Mouse (Mus musculus) kidney, postnatal 0 days (tissue): ENCODE measurements around the gene Srf. TPM values are rescaled to one million over a fixed set of nuclear protein-coding genes. Genes with fewer than 3 reads are reported as not detected.

ENCODE experiments used
- ATAC-seq: fragments of 200-750 bp; cut with Nextera tagmentation; replicated peaks from 2 replicates; pipeline ENCODE4 v1.8.0; 2017; ENCODE audit warnings: low read depth, moderate number of reproducible peaks, moderate TSS enrichment, moderate library complexity; ENCODE audit not compliant: low FRiP score
- DNase-seq: peaks from one replicate; pipeline ENCODE4 v3.0.0-alpha.2; 2016; ENCODE audit warnings: low spot score
- H3K27ac ChIP-seq: fragments of 300-500 bp; sonication (generic); 2 replicates; pipeline ENCODE4 v1.5.1; 2014; ENCODE audit warnings: mild to moderate bottlenecking
- H3K27me3 ChIP-seq: fragments of 300-500 bp; sonication (generic); 2 replicates; pipeline ENCODE4 v1.6.1; 2014; ENCODE audit warnings: low read length, mixed read lengths; ENCODE audit not compliant: insufficient read depth
- H3K36me3 ChIP-seq: fragments of 300-500 bp; sonication (generic); 2 replicates; pipeline ENCODE4 v1.6.1; 2014; ENCODE audit warnings: low read length, mixed read lengths; ENCODE audit not compliant: insufficient read depth
- H3K4me1 ChIP-seq: fragments of 300-500 bp; sonication (generic); replicated peaks from 2 replicates; pipeline ENCODE4 v1.6.1; 2014; ENCODE audit warnings: antibody characterized with exemption, low read length, mixed read lengths; ENCODE audit not compliant: insufficient read depth
- H3K4me2 ChIP-seq: fragments of 300-500 bp; sonication (generic); 2 replicates; pipeline ENCODE4 v1.6.1; 2014; ENCODE audit warnings: mild to moderate bottlenecking, low read length, moderate library complexity, mixed read lengths
- H3K4me3 ChIP-seq: fragments of 300-500 bp; sonication (generic); replicated peaks from 2 replicates; pipeline ENCODE4 v1.5.1; 2014; ENCODE audit warnings: low read depth, low read length
- H3K9ac ChIP-seq: fragments of 300-500 bp; sonication (generic); 2 replicates; pipeline ENCODE4 v1.6.1; 2014; ENCODE audit warnings: low read depth, low read length
- H3K9me3 ChIP-seq: fragments of 300-500 bp; sonication (generic); replicated peaks from 2 replicates; pipeline ENCODE4 v1.6.1; 2016; ENCODE audit warnings: low read length, inconsistent platforms, mixed read lengths
- CTCF ChIP-seq: IDR thresholded peaks from 2 replicates; pipeline ENCODE4 v1.5.1; 2016; ENCODE audit warnings: antibody characterized with exemption, low read depth, mild to moderate bottlenecking, moderate library complexity
- WGBS: fragments of 180-500 bp; shearing (Covaris S2); extraction: QIAGEN DNeasy Blood & Tissue Kit; methylation state at CpG from one replicate; pipeline ENCODE4 v1.1.7; 2014; 5-methylcytosine and 5-hydroxymethylcytosine counted together
- polyA plus RNA-seq: library from polyadenylated mRNA; unstranded; fragments of >200 nt; fragmentation: Nextera tagmentation; extraction: Ambion mirVana; gene quantifications from 2 replicates; pipeline ENCODE4 v1.2.1, GENCODE M21; 2015

The Srf gene
- polyA plus RNA-seq, 1 experiment from 2014 or later = 6.0 TPM

DNA sequence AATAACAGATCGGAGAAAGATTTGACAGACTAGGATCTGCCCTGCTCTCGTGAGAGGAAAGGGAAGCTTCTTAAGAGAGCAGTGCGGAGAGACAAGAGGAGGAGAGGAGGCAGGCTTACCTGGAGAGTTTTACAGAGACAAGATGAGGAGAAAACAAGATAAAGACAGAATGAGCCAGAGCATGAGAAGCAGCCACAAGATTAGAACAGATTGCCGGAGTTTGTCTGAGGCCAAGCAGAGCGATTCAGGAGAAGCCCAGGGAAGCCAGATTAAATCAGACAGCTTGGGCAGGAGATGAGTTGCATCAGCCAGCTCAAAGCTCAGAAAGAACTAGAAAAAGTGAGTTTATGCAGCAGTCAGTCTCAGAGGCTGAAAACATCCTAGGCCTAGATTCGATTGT, 32.9 kb upstream of the Srf start:
- Histone ChIP-seq H3K4me3 (no peak overlapping the region), H3K9ac (no peak overlapping the region), H3K4me1 (no peaks in the 10 kb centered on the region), H3K36me3 (peaks cover 36% of the 10 kb centered on the region), H3K27me3 (no peaks in the 10 kb centered on the region), H3K4me2 (no peak overlapping the region), H3K27ac (no peak overlapping the region), H3K9me3 (no peaks in the 10 kb centered on the region)
- DNase-seq (no peak), ATAC-seq (no peak)
- TF ChIP-seq CTCF = no peak
- 96% methylated on average over 6 of the region's 6 CpGs for WGBS

DNA sequence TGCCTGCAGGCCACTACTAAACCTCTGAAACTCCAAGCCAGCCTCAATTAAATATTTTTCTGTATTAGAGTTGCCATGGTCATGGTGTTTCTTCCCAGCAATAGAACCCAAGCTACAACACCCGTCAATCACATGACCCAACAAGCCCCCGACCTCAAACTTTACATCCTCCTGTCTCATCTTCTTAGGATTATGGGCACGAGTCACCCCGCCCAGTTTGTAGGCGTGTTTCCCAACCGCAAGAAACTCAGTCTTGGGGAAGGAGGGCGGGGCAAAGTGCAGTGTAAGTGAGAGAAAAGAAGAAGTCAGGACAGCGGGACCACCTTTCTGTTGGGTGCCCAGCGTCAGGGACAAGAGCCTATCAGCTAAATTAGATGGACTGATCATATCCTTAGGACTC, 32.2 kb upstream of the Srf start:
- Histone ChIP-seq H3K4me2 (no peak overlapping the region), H3K36me3 (peaks cover 36% of the 10 kb centered on the region), H3K4me1 (no peaks in the 10 kb centered on the region), H3K9me3 (no peaks in the 10 kb centered on the region), H3K9ac (no peak overlapping the region), H3K27me3 (no peaks in the 10 kb centered on the region), H3K27ac (no peak overlapping the region), H3K4me3 (no peak overlapping the region)
- 85% methylated on average over 9 of the region's 9 CpGs for WGBS
- DNase-seq (no peak), ATAC-seq (no peak)
- TF ChIP-seq CTCF = no peak

DNA sequence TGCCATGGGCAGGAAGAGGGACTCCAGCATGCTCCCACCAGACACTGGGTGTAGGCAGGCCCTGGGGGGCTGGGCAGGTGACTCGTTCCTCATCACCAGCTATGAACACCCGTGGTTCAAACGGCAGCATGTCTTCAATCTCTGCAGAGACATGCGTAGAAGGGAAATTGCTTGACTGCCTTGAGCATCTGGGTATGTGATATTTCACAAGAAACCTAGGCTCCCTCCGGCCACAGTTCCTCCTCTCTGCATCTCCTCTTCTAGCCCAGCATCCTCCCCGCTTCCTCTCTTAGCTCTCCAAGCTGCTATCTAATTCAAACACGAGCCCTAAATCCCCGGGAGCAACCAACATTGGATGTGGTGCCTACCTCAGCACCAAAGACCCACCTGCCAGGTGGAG, 30.4 kb upstream of the Srf start:
- Histone ChIP-seq H3K4me2 (no peak overlapping the region), H3K4me3 (no peak overlapping the region), H3K36me3 (peaks cover 49% of the 10 kb centered on the region), H3K4me1 (no peaks in the 10 kb centered on the region), H3K9me3 (no peaks in the 10 kb centered on the region), H3K27me3 (no peaks in the 10 kb centered on the region), H3K9ac (no peak overlapping the region), H3K27ac (no peak overlapping the region)
- ATAC-seq (no peak), DNase-seq (no peak)
- WGBS = 85% methylated on average over 8 of the region's 8 CpGs
- no peak for TF ChIP-seq CTCF

DNA sequence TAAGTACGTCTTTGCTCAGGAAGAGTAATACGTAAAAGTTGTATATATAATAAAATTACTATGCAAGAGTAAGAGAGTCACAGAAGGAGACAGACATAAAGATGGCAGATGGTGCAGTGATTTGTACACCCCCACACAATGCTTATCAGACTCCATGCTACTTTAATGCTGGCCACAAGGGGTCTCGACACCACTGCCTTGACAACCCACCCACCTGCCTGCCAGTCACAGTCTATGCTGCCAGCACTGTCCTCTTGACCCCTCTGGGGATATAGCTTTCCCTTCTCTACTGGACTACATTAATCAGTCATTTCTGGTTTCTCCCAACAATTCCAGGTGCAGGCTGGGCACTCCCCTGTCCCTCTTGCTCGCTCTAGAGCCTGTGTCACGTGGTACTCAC, 22.7 kb upstream of the Srf start:
- H3K9me3 ChIP-seq = no peaks in the 10 kb centered on the region
- ATAC-seq = peak; percentile 70; the same call in 1 of the 2 replicates

DNA sequence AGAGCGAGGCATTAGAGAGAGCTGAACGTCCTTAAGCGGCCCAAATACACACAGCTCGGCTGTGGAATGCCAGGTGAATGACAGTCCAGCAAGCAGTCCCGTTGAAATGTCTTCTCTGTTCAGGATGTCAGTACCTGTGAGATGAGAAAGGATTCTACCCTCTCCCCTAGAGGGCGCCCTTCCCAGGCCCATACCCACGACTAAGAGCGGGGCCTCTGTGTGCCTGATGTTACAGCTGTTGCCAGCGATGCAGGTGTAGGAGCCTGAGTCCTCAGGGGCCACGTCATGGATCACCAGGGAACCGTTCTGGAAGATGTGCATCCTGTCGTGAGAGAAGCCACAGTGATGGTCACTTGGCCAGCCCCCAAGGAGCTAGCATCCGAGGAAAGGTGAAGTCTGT, 20.1 kb upstream of the Srf start:
- ATAC-seq (no peak), DNase-seq (no peak)
- no peak overlapping the region for H3K4me2 ChIP-seq
- H3K27me3 ChIP-seq = no peaks in the 10 kb centered on the region
- no peak overlapping the region for H3K27ac ChIP-seq
- 84% methylated on average over 13 of the region's 13 CpGs for WGBS
- H3K36me3 ChIP-seq = peaks cover 69% of the 10 kb centered on the region
- TF ChIP-seq CTCF = peak; percentile 60
- no peaks in the 10 kb centered on the region for H3K9me3 ChIP-seq
- no peak overlapping the region for H3K4me3 ChIP-seq
- H3K4me1 ChIP-seq = no peaks in the 10 kb centered on the region; the same call in 1 of the 2 replicates
- no peak overlapping the region for H3K9ac ChIP-seq

More for the DNA sequence above, 22.7 kb upstream of the Srf start:
- peaks cover 67% of the 10 kb centered on the region for H3K36me3 ChIP-seq
- WGBS = 60% methylated on average over 5 of the region's 5 CpGs
- no peak overlapping the region for H3K9ac ChIP-seq
- peak; percentile 72 for DNase-seq
- no peak overlapping the region for H3K27ac ChIP-seq
- no peaks in the 10 kb centered on the region; the same call in 1 of the 2 replicates for H3K4me1 ChIP-seq
- H3K4me3 ChIP-seq = no peak overlapping the region
- peak; percentile 61 for TF ChIP-seq CTCF
- no peaks in the 10 kb centered on the region for H3K27me3 ChIP-seq
- no peak overlapping the region for H3K4me2 ChIP-seq

DNA sequence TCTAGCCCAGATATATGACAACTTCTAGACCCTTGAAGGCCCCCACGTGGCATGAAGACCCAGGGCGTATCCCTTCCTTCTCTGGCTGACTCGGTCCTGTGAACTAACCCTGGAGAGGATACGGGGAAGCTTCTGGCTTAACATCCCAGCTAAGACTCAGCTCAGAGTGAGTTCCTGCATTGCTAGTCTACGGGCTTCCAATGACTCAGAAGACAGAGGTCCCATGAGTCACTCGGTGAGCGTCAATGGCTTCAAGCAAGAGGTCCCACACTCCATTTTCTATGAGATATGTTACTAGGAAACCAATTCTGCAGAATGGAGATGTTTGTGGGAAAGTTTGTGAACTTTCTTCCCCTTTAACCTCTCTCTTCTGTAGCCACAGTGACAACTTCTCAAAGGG, 18.6 kb upstream of the Srf start:
- no peaks in the 10 kb centered on the region for H3K27me3 ChIP-seq
- no peak overlapping the region for H3K27ac ChIP-seq
- TF ChIP-seq CTCF = no peak
- WGBS = 86% methylated on average over 7 of the region's 7 CpGs
- no peak overlapping the region for H3K9ac ChIP-seq
- H3K9me3 ChIP-seq = no peaks in the 10 kb centered on the region
- H3K4me1 ChIP-seq = no peaks in the 10 kb centered on the region; the same call in 1 of the 2 replicates
- H3K36me3 ChIP-seq = peaks cover 69% of the 10 kb centered on the region
- ATAC-seq (no peak), DNase-seq (no peak)
- H3K4me3 ChIP-seq = no peak overlapping the region
- H3K4me2 ChIP-seq = no peak overlapping the region

DNA sequence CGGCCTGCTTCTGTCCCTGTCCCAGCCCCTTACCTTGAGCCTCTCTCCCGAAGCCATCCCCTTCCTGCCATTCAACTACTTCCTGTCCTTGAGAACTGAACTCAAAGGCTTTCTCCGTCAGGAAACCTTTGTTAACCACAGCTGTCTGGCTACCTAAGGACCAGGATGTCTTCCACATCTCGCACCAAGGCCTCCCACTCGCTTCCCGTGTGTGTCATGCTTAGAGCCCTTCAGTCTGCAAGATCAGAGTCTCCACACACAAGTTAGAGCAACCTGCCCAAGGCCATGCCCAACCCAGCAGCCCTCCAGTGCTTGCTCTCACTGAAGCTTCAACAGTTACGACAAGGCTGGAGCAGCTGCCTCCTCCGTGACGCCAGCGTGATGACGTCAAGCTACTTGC, 15.0 kb upstream of the Srf start:
- peaks cover 68% of the 10 kb centered on the region for H3K36me3 ChIP-seq
- WGBS = 79% methylated on average over 11 of the region's 11 CpGs
- DNase-seq = no peak
- H3K27ac ChIP-seq = no peak overlapping the region
- H3K27me3 ChIP-seq = no peaks in the 10 kb centered on the region
- no peaks in the 10 kb centered on the region for H3K4me1 ChIP-seq
- TF ChIP-seq CTCF = no peak
- ATAC-seq = 0 out of 2 replicates have a peak, but pooled peaks have one; percentile 9
- no peak overlapping the region for H3K9ac ChIP-seq
- no peaks in the 10 kb centered on the region for H3K9me3 ChIP-seq
- no peak overlapping the region for H3K4me3 ChIP-seq
- H3K4me2 ChIP-seq = no peak overlapping the region
